Mouse (Mus musculus) G1E (cell line): ENCODE results near the gene Nphs2. TPM values are rescaled to one million over a fixed set of nuclear protein-coding genes. Genes with fewer than 3 reads are reported as not detected.
A peak's percentile ranks its signal among the peaks of the same experiment; 100 is the strongest.

Source experiments
- ATAC-seq: 2 replicates; pipeline ENCODE4 v1.8.0; 2016; ENCODE audit warnings: mild to moderate bottlenecking; ENCODE audit not compliant: insufficient number of reproducible peaks, poor library complexity, low FRiP score, severe bottlenecking; ENCODE audit errors: extremely low read depth
- DNase-seq: peaks from one replicate; pipeline ENCODE4 v3.0.0; 2012; ENCODE audit warnings: low spot score
- H3K27me3 ChIP-seq: 2 replicates; pipeline ENCODE4 v1.6.1; 2012; ENCODE audit warnings: mild to moderate bottlenecking, low read length, inconsistent platforms; ENCODE audit not compliant: insufficient read depth
- H3K36me3 ChIP-seq: replicated peaks from 2 replicates; pipeline ENCODE3; 2012; ENCODE audit warnings: mild to moderate bottlenecking, inconsistent platforms
- H3K4me1 ChIP-seq: 2 replicates; pipeline ENCODE4 v1.6.1; 2012; ENCODE audit warnings: low read depth, low read length, inconsistent platforms, mixed read lengths; ENCODE audit not compliant: insufficient read depth
- H3K4me3 ChIP-seq: 2 replicates; pipeline ENCODE4 v1.5.1; 2012; ENCODE audit warnings: low read depth, mild to moderate bottlenecking, inconsistent platforms, low read length, moderate library complexity, mixed read lengths
- H3K9me3 ChIP-seq: replicated peaks from 2 replicates; pipeline ENCODE4 v1.6.1; 2012; ENCODE audit warnings: inconsistent platforms
- CTCF ChIP-seq: IDR thresholded peaks from 2 replicates; pipeline ENCODE4 v1.5.1; 2012; ENCODE audit warnings: low read depth, low read length, inconsistent platforms, mixed read lengths
- GATA1 ChIP-seq: IDR thresholded peaks from 2 replicates; pipeline ENCODE4 v1.6.1; 2012; ENCODE audit warnings: borderline replicate concordance, low read length, inconsistent platforms, mixed read lengths
- GATA2 ChIP-seq: IDR thresholded peaks from 2 replicates; pipeline ENCODE4 v1.6.1; 2012; ENCODE audit warnings: low read depth, low read length, inconsistent platforms, borderline replicate concordance
- POLR2AphosphoS5 ChIP-seq: IDR thresholded peaks from 2 replicates; pipeline ENCODE4 v1.6.1; 2012; ENCODE audit warnings: low read depth, low read length, inconsistent platforms; ENCODE audit not compliant: insufficient replicate concordance
- TAL1 ChIP-seq: conservative IDR thresholded peaks from 2 replicates; pipeline ENCODE4 v1.6.1; 2012; ENCODE audit warnings: low read depth, low read length, inconsistent platforms, mixed read lengths
- polyA plus RNA-seq: library from polyadenylated mRNA; stranded (reverse); fragments of >175 nt; gene quantifications from 2 replicates; pipeline ENCODE4 v1.2.3, GENCODE M21; 2012
- total RNA-seq, 2 experiments: library from RNA; stranded (forward) in 1 of 2; stranded (reverse) in 1 of 2; fragments of 200-1000 nt in 1 of 2; fragments of >200 nt in 1 of 2; fragmentation: Nextera tagmentation in 1 of 2; gene quantifications; 2 replicates each; pipeline ENCODE4 v1.2.3; 2014 to 2017

The Nphs2 gene
- total and polyA plus RNA-seq, 3 experiments: not detected

DNA sequence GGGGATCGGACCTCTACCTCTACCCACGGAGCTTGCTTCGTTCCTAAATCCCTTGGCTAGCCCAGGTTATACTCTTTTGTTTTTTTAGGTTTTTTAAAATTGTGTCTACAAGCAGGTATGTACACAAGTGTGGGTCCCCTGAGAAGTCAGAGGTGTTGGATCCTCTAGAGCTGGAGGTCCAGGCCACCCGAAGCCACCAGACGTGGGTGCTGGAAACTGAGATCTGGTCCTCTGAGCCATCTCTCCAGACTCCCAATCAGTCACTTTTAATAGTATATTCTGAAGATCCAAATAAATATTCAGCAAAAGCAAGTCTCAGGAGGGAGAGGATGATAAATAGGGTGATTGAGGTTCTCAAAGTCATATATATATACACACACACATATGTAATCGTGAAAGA, 20.5 kb upstream of the Nphs2 start:
- Histone ChIP-seq H3K36me3 (no peaks in the 10 kb centered on the region), H3K4me1 (peaks cover 18% of the 10 kb centered on the region), H3K4me3 (no peak overlapping the region), H3K9me3 (no peaks in the 10 kb centered on the region), H3K27me3 (peaks cover 10% of the 10 kb centered on the region)
- ATAC-seq: no peak
- DNase-seq: no peak
- no peak for TF ChIP-seq GATA2

- H3K27me3 ChIP-seq: peaks cover 8% of the 10 kb centered on the region
These were observed 7.4 kb upstream of the Nphs2 start, which contains the start of gene Tdrd5 for GRCm38 (mm10) chr1:156302911-156303749. Tdrd5 (minus strand) TSS chr1:156303664.

GRCm38 (mm10) chr1:156308595-156308994, 1.9 kb upstream of the Nphs2 start:
- TF ChIP-seq CTCF (no peak), GATA2 (no peak), TAL1 (no peak)
- Histone ChIP-seq H3K27me3 (peaks cover 12% of the 10 kb centered on the region), H3K9me3 (no peaks in the 10 kb centered on the region), H3K4me3 (no peak overlapping the region), H3K36me3 (no peaks in the 10 kb centered on the region), H3K4me1 (no peaks in the 10 kb centered on the region)
- peak; percentile 12 for DNase-seq
- ATAC-seq: no peak

More at GRCm38 (mm10) chr1:156302911-156303749, 7.4 kb upstream of the Nphs2 start, which contains the start of gene Tdrd5:
- no peak for ATAC-seq
- H3K4me3 ChIP-seq: peak within 1 kb of the TSS; percentile 26; the same call in 1 of the 2 replicates
- no peaks in the 10 kb centered on the region for H3K36me3 ChIP-seq
- TF ChIP-seq GATA1 (no peak), POLR2AphosphoS5 (no peak), GATA2 (no peak), CTCF (no peak), TAL1 (no peak)
- H3K9me3 ChIP-seq: peaks cover 8% of the 10 kb centered on the region
- no peak for DNase-seq
- no peaks in the 10 kb centered on the region for H3K4me1 ChIP-seq

- H3K4me3 ChIP-seq: no peak overlapping the region
- peaks cover 4% of the 10 kb centered on the region; the same call in 1 of the 2 replicates for H3K27me3 ChIP-seq
- ATAC-seq (no peak), DNase-seq (no peak)
- no peak for TF ChIP-seq TAL1
- TF ChIP-seq GATA1: no peak
- TF ChIP-seq GATA2: no peak
- no peak for TF ChIP-seq POLR2AphosphoS5
- TF ChIP-seq CTCF: no peak
- H3K4me1 ChIP-seq: no peaks in the 10 kb centered on the region
- H3K36me3 ChIP-seq: no peaks in the 10 kb centered on the region
- no peaks in the 10 kb centered on the region for H3K9me3 ChIP-seq
These were observed 12.6 kb downstream of the Nphs2 start for GRCm38 (mm10) chr1:156323126-156323525.

DNA sequence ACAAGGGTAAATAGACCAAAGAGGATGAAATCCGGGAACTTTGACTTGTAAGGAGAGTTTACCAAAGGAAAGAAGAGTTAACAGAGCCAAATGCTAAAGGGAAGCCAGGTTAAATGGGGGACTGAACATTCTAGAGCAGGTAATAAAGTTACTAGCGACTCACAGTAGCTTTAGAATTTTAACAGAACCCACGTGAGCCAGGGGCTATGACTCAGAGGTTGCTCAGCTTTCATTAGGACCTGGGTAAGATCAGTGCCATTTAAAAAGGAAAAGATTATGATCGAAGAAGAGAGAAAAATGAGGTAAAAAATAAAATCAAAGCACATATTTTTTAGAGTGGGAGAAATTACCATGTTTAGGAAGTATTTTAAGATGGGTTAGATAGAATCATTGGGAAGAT, 30.3 kb downstream of the Nphs2 start:
- no peaks in the 10 kb centered on the region; the same call in 1 of the 2 replicates for H3K27me3 ChIP-seq
- H3K9me3 ChIP-seq: no peaks in the 10 kb centered on the region
- no peak overlapping the region for H3K4me3 ChIP-seq
- no peaks in the 10 kb centered on the region; the same call in 1 of the 2 replicates for H3K4me1 ChIP-seq
- DNase-seq (no peak), ATAC-seq (no peak)
- no peaks in the 10 kb centered on the region for H3K36me3 ChIP-seq
- no peak for TF ChIP-seq GATA1
- no peak for TF ChIP-seq POLR2AphosphoS5
- TF ChIP-seq GATA2: no peak
- TF ChIP-seq CTCF: no peak
- no peak for TF ChIP-seq TAL1

- DNase-seq (no peak), ATAC-seq (no peak)
- TF ChIP-seq POLR2AphosphoS5 (no peak), CTCF (no peak), TAL1 (no peak), GATA1 (no peak), GATA2 (no peak)
- no peaks in the 10 kb centered on the region for H3K9me3 ChIP-seq
- no peaks in the 10 kb centered on the region for H3K36me3 ChIP-seq
- no peak overlapping the region for H3K4me3 ChIP-seq
- peaks cover 2% of the 10 kb centered on the region for H3K4me1 ChIP-seq
- no peaks in the 10 kb centered on the region; the same call in none of the 2 replicates for H3K27me3 ChIP-seq
These were observed 33.9 kb downstream of the Nphs2 start for GRCm38 (mm10) chr1:156344433-156344832.

- no peaks in the 10 kb centered on the region for H3K9me3 ChIP-seq
- DNase-seq (no peak), ATAC-seq (no peak)
- no peak overlapping the region for H3K4me3 ChIP-seq
- no peaks in the 10 kb centered on the region; the same call in none of the 2 replicates for H3K27me3 ChIP-seq
- no peak for TF ChIP-seq GATA2
- no peak for TF ChIP-seq TAL1
- no peak for TF ChIP-seq POLR2AphosphoS5
- no peak for TF ChIP-seq GATA1
- no peak for TF ChIP-seq CTCF
- H3K36me3 ChIP-seq: no peaks in the 10 kb centered on the region
- peaks cover 2% of the 10 kb centered on the region for H3K4me1 ChIP-seq
These were observed 35.1 kb downstream of the Nphs2 start for GRCm38 (mm10) chr1:156345633-156346032.
